26 mouse cellular contexts compared by ENCODE assay signal in the genomic region with DNA sequence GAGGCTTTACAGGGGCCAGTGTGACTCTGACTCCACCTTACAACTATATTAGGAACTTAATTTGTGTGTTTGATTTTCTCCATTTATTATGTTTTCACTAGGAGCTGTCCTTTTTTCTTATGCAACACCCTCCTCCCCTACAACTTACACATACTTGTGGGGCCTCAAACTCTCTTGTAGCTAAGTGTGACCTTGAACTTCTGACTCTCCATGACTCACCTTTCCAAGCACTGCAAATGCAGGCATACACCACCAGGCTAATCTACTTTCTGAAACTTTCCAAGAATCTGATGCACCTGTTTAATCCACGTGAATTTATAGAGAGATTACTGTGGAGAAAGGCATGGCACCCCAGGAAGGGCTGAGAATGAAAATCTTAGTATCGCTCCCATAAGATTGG.
"Had no signal": no experiment of that assay in that cellular context is flagged by ENCODE, and none has a peak within 500 bp of the region (broad histone marks: within the 10 kb centered on the region; RNA-seq: fewer than 3 reads in every experiment).

No protein-coding gene starts in this region.

- DNase-seq: gastrocnemius, adult 2 months; gastrocnemius, postnatal 10 days; gastrocnemius, postnatal 25 days; heart, adult 2 months; heart, postnatal 10 days; heart, postnatal 4 days; kidney, adult 18-20 months; kidney, adult 8-10 months; kidney, postnatal 10 days; kidney, postnatal 25 days; kidney, postnatal 4 days; liver; liver, embryonic 13.5 days had no signal

- H3K9me3 ChIP-seq: hindbrain, embryonic 10.5 days; hindbrain, embryonic 12.5 days; intestine, embryonic 15.5 days; limb, embryonic 10.5 days; limb, embryonic 12.5 days; liver, embryonic 13.5 days had no signal

- H3K4me3 ChIP-seq: gastrocnemius, adult 2 months; heart, adult 2 months; hindbrain, embryonic 10.5 days; hindbrain, embryonic 12.5 days; intestine, embryonic 15.5 days; layer of hippocampus, adult 2 months; left cerebral cortex, adult 2 months; limb, embryonic 10.5 days; limb, embryonic 12.5 days; liver, embryonic 13.5 days had no signal

- H3K4me1 ChIP-seq: hindbrain, embryonic 10.5 days; hindbrain, embryonic 12.5 days; intestine, embryonic 15.5 days; limb, embryonic 10.5 days; limb, embryonic 12.5 days; liver, embryonic 13.5 days had no signal

- H3K27me3 ChIP-seq: hindbrain, embryonic 12.5 days; intestine, embryonic 15.5 days; limb, embryonic 12.5 days; liver, embryonic 13.5 days had no signal

- ATAC-seq: hindbrain, embryonic 16.5 days; inflammation-experienced regulatory T-cells, adult 6 months; intestine, embryonic 15.5 days; intestine, postnatal 0 days had no signal

- H3K27ac ChIP-seq: gastrocnemius, adult 2 months; heart, adult 2 months; hindbrain, embryonic 10.5 days; hindbrain, embryonic 12.5 days; hindbrain, embryonic 14.5 days; intestine, embryonic 15.5 days; layer of hippocampus, adult 2 months; left cerebral cortex, adult 2 months; limb, embryonic 10.5 days; limb, embryonic 12.5 days; liver, embryonic 13.5 days had no signal

- H3K4me2 ChIP-seq: heart, embryonic 11.5 days; hindbrain, embryonic 12.5 days; hindbrain, embryonic 14.5 days; intestine, embryonic 15.5 days; limb, embryonic 12.5 days; liver, embryonic 11.5 days; liver, embryonic 13.5 days had no signal

- H3K9ac ChIP-seq: hindbrain, embryonic 12.5 days; hindbrain, embryonic 14.5 days; intestine, embryonic 15.5 days; limb, embryonic 12.5 days; liver, embryonic 13.5 days had no signal
